Mouse (Mus musculus): ENCODE measurements around the gene Rora.

DNA sequence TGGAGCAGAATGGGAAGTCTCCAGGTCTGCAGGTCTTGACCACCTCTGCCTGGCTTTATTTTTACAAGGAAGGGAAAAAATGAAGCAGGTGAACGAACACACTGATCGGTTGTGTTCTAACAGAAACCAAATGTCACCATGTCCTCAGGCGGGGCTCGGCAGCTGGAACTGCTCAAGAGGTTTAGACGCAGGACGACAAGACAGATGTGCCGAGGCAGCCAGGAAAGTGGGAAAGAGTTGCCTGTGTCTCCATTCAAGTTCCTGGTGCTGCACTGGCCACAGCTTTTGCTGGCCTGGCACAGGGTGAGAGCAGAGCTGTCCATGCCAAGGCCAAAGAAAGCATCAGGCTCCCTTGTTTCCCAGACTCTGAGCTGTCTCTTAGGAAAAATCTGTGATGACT, 480.1 kb downstream of the Rora start:
- TF ChIP-seq CTCF (IDR thresholded peaks at IDR 0.05; ENCODE audit: low read depth, low read length) (no peak), POLR2A (IDR thresholded peaks at IDR 0.05; ENCODE audit: extremely low read depth, insufficient read depth, low read length) (no peak)
